Mouse (Mus musculus) heart, postnatal 36 days (tissue): ENCODE measurements at regions not wholly inside any gene's neighbourhood (a gene's known extent, or its start where the extent isn't known, plus 50 kb on each side); places are given as distances from the start of the nearest gene placed in this dataset.

ENCODE experiments used
- DNase-seq, 2 experiments: peaks; one replicate each; pipeline ENCODE4 v3.0.0; 2021 to 2022
- intact Hi-C: fragments of 180-260 bp; cut with DNase I; formaldehyde crosslinking; loops from one replicate; pipeline ENCODE4 v1.15.1; 2025

DNA sequence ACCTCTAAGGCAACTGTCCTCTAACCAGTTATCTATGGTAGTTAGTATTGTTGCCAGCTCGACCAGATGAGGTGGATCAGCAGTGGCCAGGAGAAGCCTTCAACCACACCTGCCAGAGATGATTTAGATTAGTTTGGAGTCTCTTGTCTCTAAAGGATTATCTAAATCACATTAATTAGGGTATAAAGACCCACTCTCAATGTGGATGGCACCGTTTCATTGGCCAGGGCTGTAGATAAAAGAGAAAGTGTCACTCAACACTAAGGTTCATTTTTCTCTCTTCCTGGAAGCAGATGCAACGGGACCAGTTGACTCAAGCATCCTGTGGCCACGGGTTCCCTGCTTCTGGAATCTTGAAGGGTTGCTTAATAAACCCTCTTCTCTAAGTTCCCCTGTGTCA is 135.4 kb upstream of the Lyplal1 start:
- no peak for DNase-seq
- intact Hi-C loops: no loop called here

DNA sequence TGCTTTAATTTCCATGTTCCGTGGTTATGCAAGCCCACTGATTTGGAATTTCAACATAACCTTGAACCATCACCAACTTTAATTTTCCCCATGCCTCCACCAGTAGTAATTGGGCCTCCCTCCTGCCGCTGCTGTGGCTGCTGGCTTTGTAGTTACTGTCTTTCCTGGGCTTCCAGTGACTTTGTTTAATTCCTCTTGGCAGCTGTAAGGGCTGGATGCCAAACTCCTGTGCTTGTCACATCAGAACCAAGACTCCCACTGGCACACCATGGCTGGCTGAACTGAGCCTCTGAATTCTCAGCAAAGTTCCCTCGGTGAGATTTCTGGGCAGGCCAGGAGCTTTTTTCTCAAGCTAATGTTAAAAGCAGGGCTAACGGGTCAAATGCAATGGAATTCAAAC is 133.2 kb upstream of the Lyplal1 start:
- DNase-seq: peak; percentile 23 to 34
- intact Hi-C loops: no loop called here

DNA sequence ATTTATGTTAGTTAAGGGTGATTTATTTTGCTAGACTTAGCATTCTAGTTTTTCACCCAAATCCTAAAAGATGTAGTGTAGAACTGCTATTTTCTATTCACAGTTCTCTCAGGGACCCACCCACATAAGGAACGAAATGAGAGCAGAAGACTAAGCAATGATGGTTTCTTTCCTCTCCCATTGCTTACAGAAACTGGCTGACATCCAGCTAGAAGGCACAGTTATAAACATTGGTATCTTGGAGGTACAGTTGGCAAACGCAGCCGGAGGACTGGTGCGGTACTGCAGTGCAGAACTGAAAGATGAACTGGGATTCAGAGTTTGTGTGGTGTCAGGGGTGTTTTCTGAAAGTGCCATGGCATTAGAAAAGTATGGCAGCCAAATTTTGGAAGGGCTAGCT is 132.1 kb upstream of the Lyplal1 start:
- intact Hi-C loops: no loop called here
- no peak for DNase-seq

DNA sequence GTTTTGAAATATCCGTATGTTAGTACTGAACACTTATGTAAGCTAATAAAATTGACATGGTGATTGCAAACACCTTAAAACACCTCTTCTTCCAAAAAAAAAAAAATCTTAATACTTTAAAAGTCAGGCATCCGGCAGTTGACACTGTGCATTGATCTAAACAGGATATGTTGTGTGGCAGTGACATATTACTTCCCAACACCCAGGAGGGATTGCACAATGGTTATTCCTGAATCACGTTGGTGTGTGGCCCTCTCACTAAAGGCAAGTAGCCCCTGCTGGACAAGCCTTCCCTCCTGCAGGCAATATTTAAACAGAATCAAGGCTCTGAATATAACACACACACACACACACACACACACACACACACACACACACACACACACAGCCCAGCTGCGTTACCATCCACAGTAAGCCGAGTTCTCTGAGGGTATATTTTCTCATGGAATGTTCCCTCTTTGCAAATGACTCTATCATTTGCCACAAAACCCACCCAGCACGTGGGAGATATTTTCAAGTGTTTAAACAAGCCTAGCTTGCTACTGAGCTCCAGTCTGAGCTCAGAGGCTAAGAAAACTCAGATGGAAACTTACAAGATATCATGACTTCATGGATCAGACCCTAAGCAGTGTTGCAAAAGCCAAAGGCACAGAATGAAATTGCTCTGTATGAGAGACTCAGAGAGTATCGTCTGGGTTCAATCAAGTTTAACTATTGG is 128.8 kb upstream of the Lyplal1 start:
- DNase-seq: no peak
- intact Hi-C loops: no loop called here

DNA sequence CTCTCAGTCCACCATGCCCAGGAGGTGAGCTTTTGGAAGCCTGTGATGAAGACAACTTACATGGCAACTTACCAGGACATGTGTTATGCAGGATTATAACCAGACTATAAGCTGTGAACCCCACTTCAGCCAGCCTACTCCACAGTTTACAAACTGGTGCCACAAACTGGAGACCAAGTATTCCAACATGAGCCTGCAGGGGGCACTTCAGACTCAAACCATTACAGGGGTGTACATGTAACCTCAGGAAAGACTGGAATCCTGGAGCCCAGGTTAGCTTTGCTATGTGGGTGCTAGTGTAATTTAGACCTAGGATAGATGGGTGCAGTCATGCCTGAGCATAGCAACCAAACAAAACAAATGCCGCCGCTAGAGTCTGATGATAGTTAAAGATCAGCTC is 124.0 kb upstream of the Lyplal1 start:
- peak in 1 of 2 experiments; percentile 58 for DNase-seq
- intact Hi-C loops: loop anchor here (5.0 kb wide), 1 partner anchor 471 kb away; no protein-coding TSS in a partner anchor

DNA sequence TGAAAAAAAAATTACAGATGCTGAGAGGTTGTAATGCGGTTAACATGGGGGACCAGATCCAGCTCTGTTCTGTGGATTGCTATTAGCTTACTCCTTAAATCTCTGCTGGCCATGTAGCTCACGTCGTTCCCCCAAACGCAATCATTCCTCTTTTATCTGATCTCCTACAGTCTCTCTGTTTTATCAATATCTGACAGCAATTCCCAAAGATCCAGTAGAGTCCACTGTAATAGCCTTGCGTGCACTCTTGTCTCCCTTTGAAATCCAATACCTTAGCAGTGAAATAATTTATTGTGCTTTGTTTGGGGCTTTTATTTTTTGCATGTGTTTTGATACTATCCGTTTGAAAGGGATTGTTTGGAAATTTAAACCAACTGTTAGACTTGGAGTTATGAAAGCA is 120.4 kb upstream of the Lyplal1 start:
- no peak for DNase-seq
- intact Hi-C loops: no loop called here

DNA sequence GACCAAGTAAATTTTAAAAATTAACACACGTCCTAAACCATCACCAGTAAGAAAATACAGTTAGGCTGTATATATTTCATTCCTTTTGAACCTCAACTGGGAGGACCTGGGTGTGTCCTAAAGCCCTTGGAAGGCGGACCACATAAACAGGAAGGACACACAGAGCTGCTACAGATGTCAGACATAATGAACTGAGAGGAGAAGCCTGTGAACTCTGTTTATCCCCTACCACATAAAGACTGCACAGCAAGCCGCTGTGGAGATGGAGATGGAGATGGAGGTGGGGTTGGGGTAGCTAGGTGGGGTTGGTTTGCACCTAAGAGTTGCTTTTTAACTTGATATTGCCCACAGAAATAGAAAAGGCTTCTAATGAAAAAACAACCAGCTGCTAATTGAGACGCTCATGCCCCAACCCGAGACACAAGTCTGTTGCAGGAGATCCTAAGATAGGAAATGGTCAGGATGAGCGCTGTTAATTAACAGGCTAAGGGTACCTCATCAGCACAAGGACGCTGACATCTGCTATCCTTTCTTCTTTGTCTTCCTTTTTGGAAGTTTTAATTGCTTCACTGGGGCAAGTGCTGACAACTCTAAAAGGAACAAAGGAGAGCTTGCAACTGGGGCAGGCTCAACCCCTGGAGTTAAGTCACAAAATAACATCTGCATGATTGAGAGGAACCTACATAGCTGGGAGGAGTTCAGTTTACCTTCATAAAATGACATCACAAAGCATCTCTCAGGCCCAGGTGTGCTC is 119.3 kb upstream of the Lyplal1 start:
- intact Hi-C loops: no loop called here
- DNase-seq: no peak

DNA sequence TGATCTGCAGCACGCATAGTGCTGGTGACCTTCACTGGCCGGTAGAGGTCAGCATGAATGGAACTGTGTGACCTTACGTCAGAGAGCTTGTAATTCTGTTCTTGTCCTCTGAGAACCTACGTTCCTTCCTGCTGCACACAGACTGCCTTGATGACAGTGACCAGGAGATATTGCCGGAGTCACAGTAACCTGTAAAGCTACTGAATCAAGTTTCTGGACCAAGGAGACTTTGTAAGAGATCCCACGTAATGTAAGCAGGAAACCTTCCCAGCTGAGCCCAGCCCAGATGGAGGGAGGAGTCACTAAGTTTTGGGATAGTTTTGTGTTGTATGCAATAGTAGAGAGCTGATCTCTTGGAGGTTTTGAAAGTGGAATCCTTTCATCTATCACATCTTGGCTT is 117.4 kb upstream of the Lyplal1 start:
- DNase-seq: no peak
- intact Hi-C loops: no loop called here

DNA sequence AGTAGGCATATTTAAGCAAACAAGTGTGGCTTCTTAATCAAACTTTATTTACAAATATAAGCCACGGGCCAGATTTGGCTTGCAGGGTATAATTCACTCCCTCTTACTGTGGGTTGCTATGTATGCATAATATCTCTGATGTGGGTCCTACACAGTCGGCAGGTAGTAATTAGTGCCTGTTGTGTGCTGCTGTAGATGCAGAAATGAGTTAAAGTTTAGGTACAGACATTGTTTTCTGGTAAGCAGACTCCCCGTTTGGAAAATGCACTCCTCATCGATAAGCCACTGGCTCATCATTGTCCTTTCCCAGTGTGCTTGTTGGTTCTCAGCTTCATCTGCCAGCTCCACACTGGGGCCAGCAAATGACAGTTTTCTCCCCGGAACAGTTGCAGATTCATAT is 113.4 kb upstream of the Lyplal1 start:
- no peak for DNase-seq
- intact Hi-C loops: no loop called here

DNA sequence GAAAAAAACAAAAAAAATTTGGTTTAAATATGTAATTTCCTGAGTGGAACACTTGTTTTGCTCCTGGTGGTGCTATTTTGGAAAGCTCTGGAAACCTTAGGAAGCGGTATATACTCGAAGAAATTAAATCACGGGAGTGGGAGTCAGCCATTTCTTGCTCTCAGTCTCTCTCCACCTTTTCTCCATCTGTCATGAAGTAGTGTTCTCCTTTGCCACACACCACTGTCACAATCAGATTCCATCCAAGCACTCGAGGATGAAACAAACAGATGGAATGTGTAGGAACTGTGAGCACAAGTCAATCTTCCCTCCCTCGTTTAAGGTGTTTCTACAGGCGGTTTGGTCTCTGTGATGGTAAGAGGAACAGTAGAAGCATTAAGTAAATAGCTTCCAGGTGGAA is 112.7 kb upstream of the Lyplal1 start:
- intact Hi-C loops: no loop called here

DNA sequence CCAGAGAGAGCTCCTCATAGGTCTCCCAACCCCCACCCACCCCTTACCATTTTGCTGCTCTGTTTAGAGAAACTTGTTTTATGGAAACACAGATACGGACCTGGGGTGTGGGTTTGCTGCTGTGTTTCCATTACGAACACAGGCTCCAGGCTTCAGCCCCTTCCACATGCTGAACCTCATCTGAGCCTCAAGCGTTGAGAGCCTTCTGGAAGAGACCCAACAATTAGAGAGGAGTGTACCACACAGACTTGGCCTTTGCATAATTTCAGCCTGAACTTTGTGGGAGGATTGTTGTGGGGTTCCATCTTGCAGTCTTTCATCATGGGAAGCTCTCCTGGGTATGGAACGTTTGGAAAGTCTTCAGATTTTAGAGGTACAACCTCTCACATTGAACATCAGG is 111.3 kb upstream of the Lyplal1 start:
- DNase-seq: no peak
- intact Hi-C loops: no loop called here

More for the DNA sequence above, 112.7 kb upstream of the Lyplal1 start:
- no peak for DNase-seq

DNA sequence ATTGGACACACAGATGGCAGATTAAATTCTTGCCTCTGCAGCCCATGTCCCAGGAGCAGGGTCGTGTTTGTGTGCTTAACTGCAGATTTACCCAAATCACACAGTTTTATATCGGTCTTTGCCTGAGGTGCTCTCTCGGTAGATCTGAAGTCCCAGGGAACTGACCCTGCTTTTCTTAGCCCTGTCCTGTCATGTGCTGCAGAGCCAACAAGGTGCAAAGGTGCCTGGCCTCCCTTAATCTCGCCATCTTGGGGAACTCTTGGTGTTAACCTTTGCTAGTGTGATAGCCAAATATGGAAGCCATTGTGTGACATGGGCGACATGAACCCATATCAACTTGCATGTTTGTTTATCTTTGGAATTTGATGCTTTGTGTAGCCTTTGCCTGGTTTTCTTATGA is 107.1 kb upstream of the Lyplal1 start:
- intact Hi-C loops: no loop called here

DNA sequence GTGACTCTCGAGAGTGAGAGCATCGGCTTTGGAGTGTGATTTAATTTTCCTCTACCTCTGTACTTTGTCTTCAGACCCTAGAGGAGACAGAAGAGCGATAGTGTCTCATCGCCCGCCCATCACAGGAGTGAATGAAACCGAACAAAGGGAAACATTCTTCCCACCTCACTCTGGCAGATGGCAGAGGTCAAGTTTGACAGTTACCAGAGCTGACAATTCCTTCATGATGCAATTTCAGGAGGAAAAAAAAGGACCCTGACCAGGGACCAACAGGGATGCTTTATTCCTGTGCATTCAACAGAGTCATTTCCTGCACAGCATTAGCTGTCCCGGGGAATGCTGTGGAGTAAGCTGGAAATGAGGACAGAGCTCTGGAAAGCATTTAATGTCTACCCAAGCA is 106.3 kb upstream of the Lyplal1 start:
- DNase-seq: no peak
- intact Hi-C loops: no loop called here

More for the DNA sequence above, 107.1 kb upstream of the Lyplal1 start:
- no peak for DNase-seq

DNA sequence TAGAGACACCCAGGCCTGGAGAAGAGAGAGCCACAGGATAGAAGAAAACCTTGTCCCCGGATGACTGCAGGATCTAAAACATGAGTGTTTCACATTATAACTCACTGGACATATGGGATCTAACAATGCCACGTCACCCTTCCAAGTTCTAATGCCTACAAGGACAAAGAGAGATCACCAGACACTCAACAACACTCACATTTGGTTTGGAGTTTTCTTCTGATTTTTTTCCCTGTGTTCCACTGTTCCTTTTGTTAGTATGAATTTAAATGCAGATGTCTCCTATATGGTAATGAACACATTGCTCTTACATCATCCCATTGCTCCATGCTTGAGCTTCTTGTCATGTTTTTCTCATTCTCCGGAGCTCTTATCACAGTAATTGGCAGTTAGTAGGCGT is 101.9 kb upstream of the Lyplal1 start:
- intact Hi-C loops: no loop called here
- DNase-seq: no peak

DNA sequence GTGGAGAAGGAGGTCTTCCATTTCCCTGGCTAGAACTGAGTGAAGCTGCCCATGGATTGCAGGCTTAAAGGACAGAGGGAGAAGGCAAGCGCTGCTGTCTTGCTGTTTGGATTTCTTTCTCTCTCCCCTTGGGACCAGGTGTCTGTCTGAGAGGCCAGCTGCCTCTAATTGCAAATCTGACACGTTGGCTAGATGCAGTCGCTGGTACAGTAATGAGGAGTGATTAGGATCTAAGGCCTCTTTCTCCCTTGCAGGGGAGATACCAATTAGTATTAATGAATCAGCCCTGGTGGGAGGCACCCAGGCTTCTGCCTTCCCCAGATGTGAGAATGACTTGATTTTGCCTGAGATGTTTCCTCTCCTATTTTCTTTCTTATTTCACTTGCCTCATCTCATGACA is 100.1 kb upstream of the Lyplal1 start:
- no peak for DNase-seq
- intact Hi-C loops: no loop called here

DNA sequence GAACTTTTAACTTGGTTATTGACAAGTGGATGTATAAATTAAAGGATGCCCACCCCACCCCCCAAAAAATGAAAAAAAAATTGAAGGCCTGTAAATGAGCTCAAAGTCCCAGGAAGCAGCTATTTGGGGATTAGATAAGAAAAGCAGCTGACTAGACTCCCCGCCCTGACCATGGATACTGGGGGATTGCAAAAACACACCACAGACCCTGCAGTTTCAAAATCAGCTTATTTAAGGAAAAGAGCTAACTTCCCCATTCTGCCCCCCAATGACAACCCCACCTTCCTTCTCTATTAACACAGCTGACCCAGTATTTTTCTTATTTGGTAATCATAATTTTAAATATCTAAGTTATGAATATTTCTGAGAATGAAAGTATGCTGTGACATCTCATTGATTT is 87.0 kb upstream of the Lyplal1 start:
- intact Hi-C loops: no loop called here
- DNase-seq: no peak

DNA sequence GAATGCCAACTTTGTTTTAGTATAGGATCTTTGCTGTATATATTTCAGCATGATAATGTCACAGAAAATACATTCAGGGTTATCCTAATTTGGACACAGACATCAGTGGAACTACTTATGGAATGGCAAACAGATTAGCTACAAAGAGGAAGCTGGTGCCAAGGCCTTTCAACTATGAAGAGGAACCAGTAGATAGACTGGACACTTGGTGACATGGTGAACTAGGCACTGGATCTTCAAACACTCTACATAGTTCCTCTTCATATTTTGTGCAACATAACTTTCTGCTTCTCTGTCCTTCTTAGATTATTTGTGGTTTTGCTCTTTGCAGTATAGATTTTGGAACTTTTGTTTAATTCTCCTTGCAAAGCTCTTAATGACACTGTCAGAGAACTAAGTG is 85.4 kb upstream of the Lyplal1 start:
- intact Hi-C loops: no loop called here
- no peak for DNase-seq

DNA sequence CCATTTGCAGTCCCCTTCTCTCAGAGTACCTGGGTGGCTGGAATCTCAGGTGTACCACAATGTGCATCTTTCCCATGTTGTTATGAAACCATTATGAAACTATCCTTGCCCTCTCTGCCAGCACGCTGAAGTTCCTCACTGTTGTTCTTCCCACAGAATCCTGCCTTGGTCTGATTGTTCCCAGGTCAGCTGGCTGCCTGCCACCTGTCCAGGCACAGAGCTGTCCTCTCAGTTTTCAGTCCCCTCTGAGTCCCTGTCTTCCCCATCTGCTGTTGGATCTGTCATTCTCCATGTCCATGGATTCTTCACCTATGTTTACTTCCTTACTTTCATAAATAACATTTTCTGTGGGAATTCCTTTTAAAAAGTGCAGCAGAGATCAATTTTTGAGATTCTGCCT is 81.3 kb upstream of the Lyplal1 start:
- no peak for DNase-seq
- intact Hi-C loops: no loop called here

DNA sequence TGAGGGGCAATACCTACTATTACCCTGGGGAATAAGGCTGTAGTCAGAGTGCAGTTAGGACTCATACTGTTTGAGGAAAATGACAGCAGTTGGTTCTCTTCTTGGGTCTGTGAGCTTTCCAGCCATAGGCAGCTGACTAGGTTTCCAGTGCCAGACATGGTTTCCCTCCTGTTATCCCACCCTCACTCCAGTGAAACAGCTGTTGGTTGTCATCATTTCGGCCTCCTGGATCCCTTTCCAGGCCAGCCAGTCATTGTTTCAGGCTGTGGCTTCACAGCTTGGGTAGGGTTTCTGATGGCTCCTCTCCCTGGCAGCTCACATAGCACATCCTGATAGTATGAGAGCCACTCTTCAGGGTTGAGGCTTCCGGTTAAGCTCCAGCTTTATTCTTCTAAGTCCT is 79.9 kb upstream of the Lyplal1 start:
- intact Hi-C loops: no loop called here
- peak; percentile 36 to 44 for DNase-seq

DNA sequence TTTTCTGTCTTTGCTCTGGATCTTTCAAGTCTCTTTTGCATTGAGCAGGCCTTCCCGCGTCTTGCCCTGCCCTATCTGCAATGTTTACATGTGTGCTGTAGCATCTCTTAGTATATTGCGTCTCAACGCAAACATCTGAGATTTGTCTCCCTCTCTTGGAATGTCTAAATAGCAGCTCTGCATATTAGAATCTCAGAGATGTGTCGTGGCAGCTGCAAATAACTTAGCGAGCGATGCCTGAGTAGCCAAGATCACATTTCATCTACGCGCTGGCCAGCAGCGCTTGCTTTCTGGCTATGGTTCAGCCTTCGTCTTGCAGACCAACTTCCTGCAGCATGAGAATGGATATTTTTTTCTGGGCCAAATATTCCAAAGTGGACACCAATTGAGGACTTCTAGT is 72.3 kb upstream of the Lyplal1 start:
- DNase-seq: peak; percentile 37 to 38
- intact Hi-C loops: no loop called here

DNA sequence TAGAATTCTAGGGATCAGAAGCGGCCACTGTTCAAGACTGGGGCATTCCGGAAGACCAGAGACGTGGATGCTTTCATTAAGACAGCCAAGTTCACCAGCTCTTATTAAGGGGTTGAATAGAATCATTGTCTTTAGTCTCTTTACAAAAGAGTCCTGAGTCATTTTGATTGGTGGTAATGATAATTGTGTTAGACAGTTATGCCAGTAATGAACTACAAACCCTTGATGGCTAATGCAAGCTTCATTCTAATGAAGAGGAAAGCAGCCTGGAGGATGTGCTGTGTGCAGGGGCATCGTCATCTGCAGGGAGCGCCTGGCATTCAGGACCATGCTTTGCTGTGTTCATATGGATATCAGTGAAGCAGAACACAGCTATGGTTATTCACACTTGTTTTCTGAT is 70.3 kb upstream of the Lyplal1 start:
- no peak for DNase-seq
- intact Hi-C loops: no loop called here

DNA sequence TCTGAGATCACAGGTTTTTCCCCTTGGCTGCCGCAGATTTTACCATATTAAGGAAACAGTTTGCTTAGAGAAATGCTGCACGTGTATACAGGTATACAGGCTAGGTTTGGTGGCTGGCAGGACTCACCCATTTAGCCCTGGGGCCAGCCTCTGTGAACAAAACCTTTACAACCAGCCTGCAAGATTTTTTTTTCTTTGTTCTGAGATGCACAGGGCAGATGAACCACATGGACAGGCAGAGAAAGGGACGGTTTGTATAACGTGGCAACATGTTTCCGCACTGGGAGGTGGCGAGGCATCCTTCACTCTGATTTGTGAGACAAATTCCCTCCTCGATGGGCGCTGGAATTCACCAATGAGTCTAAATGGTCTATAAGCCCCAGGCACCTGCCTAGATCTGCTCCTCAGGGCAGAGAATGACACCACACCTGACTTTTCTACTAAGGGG is 66.1 kb upstream of the Lyplal1 start:
- no peak for DNase-seq
- intact Hi-C loops: loop anchor here (2.0 kb wide), 1 partner anchor 530 kb away; no protein-coding TSS in a partner anchor
